Mouse (Mus musculus): ENCODE measurements around the gene Chrng.

- TF ChIP-seq CTCF (IDR thresholded peaks at IDR 0.05; ENCODE audit: borderline replicate concordance, insufficient read depth, low read length) (no peak), POLR2A (IDR thresholded peaks at IDR 0.05; ENCODE audit: low read depth, low read length) (no peak)
Measured at GRCm38 (mm10) chr1:87232197-87232596, 27.7 kb downstream of the Chrng start.
